ENCODE assay signal across 8 mouse cellular contexts in the genomic region with DNA sequence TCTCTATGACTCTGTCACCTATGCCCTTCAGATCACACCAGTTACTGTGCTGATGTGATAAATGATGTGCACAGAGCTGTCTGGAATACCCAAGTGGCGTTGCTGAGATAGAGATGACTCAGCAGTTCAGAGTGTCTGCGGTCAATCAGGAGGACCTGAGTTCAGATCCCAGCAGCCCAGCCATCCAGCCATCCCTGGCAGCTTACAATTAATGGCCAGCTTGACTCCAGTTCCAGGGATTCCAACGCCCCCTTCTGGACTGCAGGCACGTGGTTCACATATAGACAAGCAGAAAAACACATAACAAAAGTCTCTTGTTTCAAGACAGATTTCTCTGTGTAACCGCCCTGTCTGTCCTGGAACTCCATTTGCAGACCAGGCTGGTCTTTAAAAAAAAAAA. TPM values are rescaled to one million over a fixed set of nuclear protein-coding genes. Genes with fewer than 3 reads are reported as not detected.
A peak's percentile ranks its signal among the peaks of the same experiment; 100 is the strongest.
DNase-seq lines count a peak whose midpoint lies in the region; ATAC-seq and TF ChIP-seq lines count a peak whose summit lies in the region.

No protein-coding gene starts in this region.

- no peak for TF ChIP-seq EP300 in stomach, postnatal 0 days (optimal IDR thresholded peaks at IDR 0.05)

- H3K4me1 ChIP-seq in forebrain, embryonic 10.5 days, result peaks cover 19% of the 10 kb centered on the region
- H3K4me1 ChIP-seq in forebrain, embryonic 16.5 days (replicated peaks; ENCODE audit: control insufficient read depth, insufficient read depth, low read length), result peaks cover 10% of the 10 kb centered on the region
- no peaks in the 10 kb centered on the region for H3K4me1 ChIP-seq in stomach, postnatal 0 days (replicated peaks; ENCODE audit: control insufficient read depth, insufficient read depth)

- intact Hi-C loops in left cerebral cortex, postnatal 36 days (cut with DNase I), result no loop called here

- H3K9me3 ChIP-seq in forebrain, embryonic 10.5 days, result no peaks in the 10 kb centered on the region
- H3K9me3 ChIP-seq in forebrain, embryonic 16.5 days (ENCODE audit: control insufficient read depth, low read length), result no peaks in the 10 kb centered on the region
- H3K9me3 ChIP-seq in stomach, postnatal 0 days (ENCODE audit: control insufficient read depth, low read length), result no peaks in the 10 kb centered on the region

- H3K27ac ChIP-seq in forebrain, embryonic 10.5 days, result no peak overlapping the region
- H3K27ac ChIP-seq in forebrain, embryonic 16.5 days (ENCODE audit: low read length), result no peak overlapping the region
- H3K27ac ChIP-seq in stomach, postnatal 0 days (replicated peaks), result no peak overlapping the region

- no peaks in the 10 kb centered on the region for H3K27me3 ChIP-seq in forebrain, embryonic 10.5 days (ENCODE audit: poor library complexity, severe bottlenecking)
- no peaks in the 10 kb centered on the region for H3K27me3 ChIP-seq in forebrain, embryonic 16.5 days (replicated peaks; ENCODE audit: control insufficient read depth, insufficient read depth, low read length)
- H3K27me3 ChIP-seq in stomach, postnatal 0 days (ENCODE audit: control insufficient read depth, insufficient read depth, low read length), result no peaks in the 10 kb centered on the region

- H3K4me3 ChIP-seq in forebrain, embryonic 10.5 days, result peak overlapping the region; percentile 99; the same call in 1 of the 2 replicates
- H3K4me3 ChIP-seq in forebrain, embryonic 16.5 days (replicated peaks; ENCODE audit: low read length), result no peak overlapping the region
- H3K4me3 ChIP-seq in stomach, postnatal 0 days (ENCODE audit: low read depth, low read length), result no peak overlapping the region

- H3K36me3 ChIP-seq in forebrain, embryonic 10.5 days (replicated peaks), result peaks cover 48% of the 10 kb centered on the region
- peaks cover 3% of the 10 kb centered on the region; the same call in 1 of the 2 replicates for H3K36me3 ChIP-seq in forebrain, embryonic 16.5 days (ENCODE audit: control insufficient read depth, insufficient read depth)
- peaks cover 5% of the 10 kb centered on the region for H3K36me3 ChIP-seq in stomach, postnatal 0 days (ENCODE audit: control insufficient read depth, insufficient read depth, low read length)

- 69% methylated on average over 5 of the region's 5 CpGs for WGBS in forebrain, embryonic 10.5 days
- WGBS in forebrain, embryonic 16.5 days, result 70% methylated on average over 5 of the region's 5 CpGs
- 66% methylated on average over 5 of the region's 5 CpGs for WGBS in stomach, postnatal 0 days

- ATAC-seq in forebrain, embryonic 16.5 days, result no peak
- ATAC-seq in stomach, postnatal 0 days (ENCODE audit: low FRiP score, low TSS enrichment), result no peak

- TF ChIP-seq CTCF in stomach, postnatal 0 days (IDR thresholded peaks at IDR 0.05; ENCODE audit: low read depth), result peak; percentile 32

- no peak overlapping the region for H3K4me2 ChIP-seq in forebrain, embryonic 16.5 days (ENCODE audit: low read length)
- H3K4me2 ChIP-seq in stomach, postnatal 0 days (replicated peaks; ENCODE audit: low read depth), result peak overlapping the region; percentile 70; the same call in 1 of the 2 replicates

- no peak for DNase-seq in forebrain, embryonic 10.5 days (ENCODE audit: extremely low spot score, low spot score)
- DNase-seq in thymus, postnatal 4 days, result peak; percentile 13
- DNase-seq in thymus, postnatal 10 days (ENCODE audit: low spot score in 2 of 2), result no peak
- DNase-seq in liver, result peak; percentile 30
- no peak for DNase-seq in stomach, postnatal 0 days (ENCODE audit: low spot score)
- DNase-seq in ovary, adult 18-20 months (ENCODE audit: low spot score), result no peak
- no peak for DNase-seq in left cerebral cortex, postnatal 36 days (ENCODE audit: low spot score in 2 of 2)

- H3K9ac ChIP-seq in forebrain, embryonic 16.5 days (replicated peaks; ENCODE audit: low read depth, low read length), result no peak overlapping the region
- no peak overlapping the region for H3K9ac ChIP-seq in stomach, postnatal 0 days (ENCODE audit: low read length)

RNA-seq across cellular contexts. Expression of gene Tomm5, which starts 1.5 kb away (rescaled TPM):
- polyA plus RNA-seq in forebrain, embryonic 10.5 days (2016; fragmentation: Nextera tagmentation; extraction: Ambion mirVana), result 234 and 236 TPM in 2 replicates
- polyA plus RNA-seq in forebrain, embryonic 16.5 days (2015; fragmentation: Nextera tagmentation; extraction: Ambion mirVana), result 131 and 139 TPM in 2 replicates
- 243 and 257 TPM in 2 replicates for polyA plus RNA-seq in stomach, postnatal 0 days (2015; fragmentation: Nextera tagmentation; extraction: Ambion mirVana)
- 10 to 100 TPM; 63.4 to 70.2 TPM for total RNA-seq in left cerebral cortex, postnatal 36 days (2021)

RNA-seq across cellular contexts. Expression of gene Fbxo10, which starts 22.0 kb away (rescaled TPM):
- polyA plus RNA-seq in forebrain, embryonic 10.5 days (2016; fragmentation: Nextera tagmentation; extraction: Ambion mirVana), result 17.8 and 18.0 TPM in 2 replicates
- 27.3 and 28.1 TPM in 2 replicates for polyA plus RNA-seq in forebrain, embryonic 16.5 days (2015; fragmentation: Nextera tagmentation; extraction: Ambion mirVana)
- 3.7 and 4.1 TPM in 2 replicates for polyA plus RNA-seq in stomach, postnatal 0 days (2015; fragmentation: Nextera tagmentation; extraction: Ambion mirVana)
- total RNA-seq in left cerebral cortex, postnatal 36 days (2021), result 10 to 100 TPM; 30.3 to 34.8 TPM

Comparison
In these comparisons a context has a peak if more than half of its experiments do, and no peak if none do; other contexts are left out.
1. DNase-seq: peak in thymus, postnatal 4 days (single experiment) and liver (single experiment); none in forebrain, embryonic 10.5 days (single experiment), thymus, postnatal 10 days (0 of 2), stomach, postnatal 0 days (single experiment), ovary, adult 18-20 months (single experiment) and left cerebral cortex, postnatal 36 days (0 of 2).